Mouse (Mus musculus): ENCODE data around the gene Ccdc175.

The Ccdc175 gene

DNA sequence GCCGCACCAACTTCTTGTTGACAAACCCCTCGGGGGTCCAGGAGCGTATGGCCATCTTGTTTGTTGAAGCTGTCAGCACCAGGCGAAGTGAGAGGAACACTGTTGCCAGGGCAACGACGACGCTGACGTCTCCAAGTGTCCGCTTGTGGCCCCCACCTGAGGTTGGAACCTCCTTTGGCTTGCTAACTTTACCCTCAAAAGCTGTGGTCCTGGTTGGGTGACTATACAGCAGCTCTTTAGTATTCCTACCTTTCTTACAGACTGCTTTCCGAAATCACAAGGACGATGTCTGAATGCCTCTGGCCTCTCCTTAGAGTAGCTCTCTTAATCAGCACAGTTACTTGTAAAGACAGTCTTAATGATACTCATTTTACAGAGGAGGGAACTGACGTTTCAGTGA lies at the start of gene Ccdc175:
Gene Ccdc175, minus strand, starts transcription at position 101 of the 400 bp plus-strand sequence.
- no peak for DNase-seq (ENCODE audit: low read depth, low spot score)

DNA sequence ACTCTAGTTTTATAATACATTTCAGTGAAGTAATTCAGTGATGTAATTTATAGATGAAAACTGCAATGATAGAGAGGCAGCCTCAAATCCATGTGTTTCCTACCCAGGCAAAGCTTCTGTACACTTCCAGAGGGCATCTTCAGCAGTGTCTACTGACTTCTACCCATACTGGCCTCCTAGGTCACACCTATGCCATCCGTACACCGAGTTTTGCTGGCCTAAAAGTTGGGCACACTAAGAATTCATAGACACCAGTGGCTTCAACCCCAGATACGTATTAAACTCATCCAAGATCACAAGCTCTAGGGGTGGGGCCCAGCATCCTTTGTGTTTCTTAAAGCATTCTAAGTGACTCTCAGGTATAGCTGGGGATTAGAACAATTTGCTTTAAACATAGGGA lies 49.3 kb upstream of the Ccdc175 start:
- DNase-seq (ENCODE audit: low read depth, low spot score): no peak

DNA sequence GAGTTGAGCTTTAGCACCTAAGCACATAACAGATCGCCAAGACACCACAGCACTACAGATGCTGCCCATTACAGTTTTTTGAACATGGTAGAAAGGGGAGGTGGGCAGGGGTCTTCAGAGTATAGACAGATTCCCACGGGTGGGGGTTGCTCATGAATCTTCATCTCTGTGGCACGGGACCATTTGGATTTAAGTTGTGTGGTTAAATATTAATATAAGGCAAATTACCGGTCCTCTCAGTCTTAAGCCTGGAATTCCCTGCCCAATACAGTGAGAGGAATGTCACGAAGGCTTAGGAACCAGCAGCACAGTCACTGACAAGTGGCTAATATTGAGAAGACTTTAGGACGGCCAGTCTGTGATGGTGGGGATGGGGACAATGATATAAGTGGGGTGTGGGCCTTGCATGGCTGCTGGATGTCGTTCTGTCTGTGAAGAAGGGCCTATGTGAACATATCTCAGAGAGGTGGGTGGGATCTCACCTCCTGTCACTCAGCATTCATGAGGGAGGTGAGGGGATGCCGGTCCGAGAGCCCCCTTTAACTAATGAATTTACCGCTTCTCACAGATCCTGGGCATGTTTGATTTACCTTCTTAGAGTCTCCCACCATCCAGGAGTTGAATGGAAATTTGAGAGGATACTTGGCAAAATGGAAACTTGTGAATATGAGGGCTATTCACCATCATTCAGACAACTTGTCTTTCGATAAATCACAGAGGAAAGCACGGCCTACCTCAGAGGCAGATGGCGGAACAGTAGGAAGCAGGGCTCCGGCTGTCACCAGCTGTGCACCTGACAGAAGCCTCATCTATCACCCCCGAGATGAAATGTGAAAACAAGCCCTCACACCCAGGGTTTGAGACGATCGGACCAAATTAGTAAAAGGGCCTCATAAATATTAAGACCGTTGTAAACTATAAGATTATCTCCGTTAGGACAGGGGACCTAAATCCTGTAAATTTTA lies 48.3 kb upstream of the Ccdc175 start:
- no peak for DNase-seq (ENCODE audit: low read depth, low spot score)

DNA sequence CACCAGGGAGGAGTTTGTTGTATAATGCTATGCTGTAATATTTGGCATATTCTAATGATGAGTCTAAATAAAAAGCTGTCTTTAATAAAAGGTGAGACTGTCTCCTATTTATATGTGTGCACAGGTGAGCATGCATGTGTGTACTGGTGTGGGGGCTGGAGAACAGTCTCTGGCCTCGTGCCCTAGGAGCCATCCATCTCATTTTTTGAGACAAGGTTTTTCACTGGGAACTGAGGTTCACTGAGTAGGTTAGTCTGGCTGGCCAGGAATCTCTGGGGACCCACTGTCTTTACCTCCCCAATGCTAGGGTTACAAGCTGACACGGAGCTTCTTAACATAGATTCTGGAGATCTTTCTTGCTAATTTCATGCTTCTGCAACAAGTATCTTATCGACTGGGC lies 47.3 kb upstream of the Ccdc175 start:
- DNase-seq (ENCODE audit: low read depth, low spot score): no peak

DNA sequence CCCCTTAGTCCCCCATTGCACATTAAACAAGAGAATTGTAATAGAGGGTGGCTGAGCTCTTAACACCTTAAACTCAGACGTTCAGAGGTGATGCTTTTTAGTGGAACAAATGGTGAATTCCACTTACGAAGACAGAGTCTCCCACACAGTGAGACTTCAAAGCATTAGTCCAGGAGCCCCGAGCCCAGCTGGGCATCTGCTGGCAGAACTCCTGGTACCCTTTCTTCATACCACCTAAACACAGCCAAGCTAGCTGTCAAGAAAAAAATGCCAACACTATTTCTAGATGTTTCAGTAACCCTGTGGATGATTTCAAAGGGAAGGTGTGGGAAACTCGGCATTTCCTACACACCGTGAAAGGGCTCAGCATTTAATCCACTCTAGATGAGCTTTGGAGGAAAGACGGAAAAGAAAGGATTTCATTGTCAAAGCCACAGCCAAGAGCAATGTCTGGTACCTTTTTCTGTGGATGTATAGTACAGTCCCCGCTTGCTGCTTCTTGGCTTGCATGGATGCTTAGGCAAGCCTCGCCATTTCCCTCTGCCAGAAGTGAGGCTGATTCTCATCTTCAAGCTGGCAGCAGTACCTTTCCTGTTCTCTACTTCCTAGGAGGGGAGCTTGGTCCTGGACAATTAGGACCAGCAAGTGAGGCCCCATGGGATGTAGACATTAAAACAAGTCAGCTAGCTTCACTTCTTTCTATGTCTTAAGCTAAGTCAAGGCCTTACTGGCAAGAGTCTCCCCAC lies 44.8 kb upstream of the Ccdc175 start:
- DNase-seq (ENCODE audit: low read depth, low spot score): no peak

DNA sequence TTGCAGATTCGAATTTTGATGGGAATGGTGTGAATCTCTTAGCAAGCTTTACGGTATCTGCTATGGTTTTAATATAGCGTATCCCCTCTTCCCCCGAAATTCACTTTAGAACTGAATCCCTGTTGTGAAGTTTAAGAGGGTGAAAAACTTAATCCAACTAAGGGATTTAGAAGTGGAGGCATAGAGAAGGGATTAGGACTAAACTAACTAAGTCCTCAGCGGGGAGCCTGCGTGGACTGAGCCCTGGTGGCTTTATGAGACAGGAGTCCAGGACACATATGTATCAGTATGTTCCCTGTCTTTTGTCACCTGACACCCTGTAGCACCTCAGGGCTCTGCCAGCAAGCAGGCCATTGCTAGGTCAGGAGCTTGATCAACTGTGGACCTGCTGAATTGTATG lies 42.9 kb upstream of the Ccdc175 start:
- DNase-seq (ENCODE audit: low read depth, low spot score): no peak

DNA sequence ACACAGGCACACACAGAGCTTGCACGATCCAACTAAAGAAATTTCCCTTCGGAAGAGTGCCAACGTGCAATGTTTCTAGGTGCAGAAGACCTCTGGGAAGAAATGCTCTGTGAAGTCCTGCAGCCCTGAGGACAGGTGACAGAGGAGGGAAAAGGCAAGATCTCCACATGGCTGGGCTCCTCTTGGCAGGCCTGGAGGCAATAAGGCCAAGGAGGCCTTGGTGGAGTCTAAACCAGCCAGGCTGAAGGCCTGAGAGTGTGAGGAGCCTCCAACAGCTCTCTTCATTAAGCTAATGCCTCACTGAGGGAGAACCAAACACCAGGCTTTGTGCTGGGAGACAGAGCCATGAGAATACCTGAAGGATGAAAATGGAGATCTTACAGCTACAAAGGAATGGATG lies 40.5 kb upstream of the Ccdc175 start:
- DNase-seq (ENCODE audit: low read depth, low spot score): no peak

DNA sequence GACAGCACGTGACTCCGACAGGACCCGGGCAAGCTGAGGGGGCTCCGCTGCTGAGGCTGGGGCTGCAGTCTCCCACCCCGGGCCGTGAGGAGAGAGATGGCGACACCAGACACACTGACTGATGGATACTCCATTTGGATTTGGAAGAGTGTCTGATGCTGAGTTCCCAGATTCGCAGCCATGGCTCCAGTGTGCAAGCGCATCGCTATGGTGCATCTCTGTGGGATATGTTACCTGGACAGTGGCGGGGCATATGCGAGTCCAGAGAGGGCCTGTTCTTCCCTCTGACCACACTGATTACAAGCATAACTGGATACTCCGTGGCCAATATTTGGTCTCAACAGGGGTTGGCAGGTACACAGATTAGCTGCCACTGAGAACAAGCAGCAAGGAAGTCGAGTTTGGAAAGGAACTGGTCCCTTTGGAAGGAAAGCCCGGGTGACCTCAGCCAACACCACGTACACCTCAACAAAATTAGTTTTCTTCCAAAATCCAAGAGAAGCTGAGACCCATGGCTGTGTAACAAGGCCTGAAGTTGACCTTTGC lies 38.8 kb upstream of the Ccdc175 start:
- no peak for DNase-seq (ENCODE audit: low read depth, low spot score)

DNA sequence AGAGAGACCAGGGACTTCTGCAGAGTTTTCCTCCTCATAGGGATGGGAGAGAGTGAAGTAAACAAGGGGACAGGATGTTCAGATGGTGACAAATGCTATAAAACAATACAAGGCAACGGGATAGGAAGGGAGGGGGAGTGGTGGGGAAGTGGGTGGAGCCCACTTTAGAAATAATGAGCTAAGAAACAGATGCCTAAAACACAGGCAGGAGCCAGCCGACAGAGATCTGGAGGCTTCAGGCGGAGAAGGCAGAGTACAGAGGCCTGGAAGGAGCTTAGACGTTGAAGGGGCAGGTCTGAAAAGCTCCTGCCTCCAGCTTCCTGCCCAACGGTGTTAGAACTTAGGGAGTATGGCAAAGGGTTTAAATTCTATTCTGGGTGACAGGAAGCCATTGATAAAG lies 28.7 kb upstream of the Ccdc175 start:
- no peak for DNase-seq (ENCODE audit: low read depth, low spot score)

DNA sequence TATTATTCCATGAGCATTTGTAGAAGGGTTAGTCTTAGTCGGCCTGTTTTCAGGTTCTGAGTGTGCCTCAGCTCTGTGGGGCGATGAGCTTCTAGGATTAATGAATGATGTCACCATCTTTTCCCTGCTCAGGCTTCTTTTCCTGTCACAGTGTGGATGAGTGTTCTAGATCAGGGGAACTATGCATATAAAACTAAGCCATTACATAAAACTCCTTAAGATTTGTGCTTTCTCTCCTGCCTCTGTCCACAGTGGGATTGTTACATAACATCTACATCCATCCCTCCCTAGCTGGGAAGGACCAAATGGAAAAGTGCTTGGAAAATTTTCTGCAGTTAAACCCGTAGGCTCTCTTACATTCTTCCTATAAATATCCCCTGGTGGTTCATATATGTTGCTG lies 16.0 kb upstream of the Ccdc175 start:
- DNase-seq (ENCODE audit: low read depth, low spot score): no peak

DNA sequence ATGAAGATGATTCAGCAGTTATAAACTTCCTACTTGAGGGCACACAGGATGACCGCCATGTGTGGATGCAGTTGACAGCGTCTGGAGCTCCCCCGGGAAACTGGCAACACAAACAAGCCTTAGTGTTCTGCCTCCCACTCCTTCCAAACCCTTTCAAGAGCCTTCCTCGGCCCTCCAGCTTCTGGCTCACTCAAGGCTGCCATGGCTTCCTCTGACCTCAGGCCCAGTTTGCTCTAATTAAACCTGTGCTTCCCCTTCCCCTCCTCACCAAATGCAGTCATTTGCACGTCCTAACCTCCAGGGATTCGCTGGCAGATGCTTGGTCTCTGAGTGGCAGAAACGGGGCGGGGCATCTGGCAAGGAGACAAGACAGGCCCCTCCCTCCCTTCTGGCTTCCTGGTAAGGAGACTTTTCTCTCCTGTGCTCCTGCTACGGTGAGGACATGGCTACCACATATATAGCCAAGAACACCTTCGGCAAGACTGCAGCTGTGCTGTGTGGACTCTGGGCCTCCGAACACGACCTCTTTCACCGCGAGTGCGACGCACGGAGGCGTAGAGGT lies 13.2 kb upstream of the Ccdc175 start:
- DNase-seq (ENCODE audit: low read depth, low spot score): no peak

DNA sequence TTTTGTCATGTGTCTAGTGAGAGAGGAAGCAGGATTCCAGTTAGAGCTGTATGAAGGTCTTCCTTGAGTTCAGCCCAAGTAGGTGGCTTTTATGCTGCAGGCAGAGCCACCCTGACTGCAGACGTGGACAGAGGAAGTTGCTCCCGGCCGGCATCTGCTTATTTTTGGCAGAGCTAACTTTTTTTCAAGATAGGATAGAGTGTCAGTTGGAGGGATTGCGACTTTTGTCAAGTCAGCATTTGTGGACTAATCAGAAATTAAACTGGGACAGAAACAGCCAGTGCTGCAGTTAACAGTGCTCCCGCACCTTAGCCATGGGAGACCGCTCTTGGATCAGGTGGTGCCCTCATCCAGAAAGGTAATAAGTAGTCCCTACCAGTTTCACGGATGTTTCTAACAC lies 12.6 kb upstream of the Ccdc175 start:
- no peak for DNase-seq (ENCODE audit: low read depth, low spot score)

DNA sequence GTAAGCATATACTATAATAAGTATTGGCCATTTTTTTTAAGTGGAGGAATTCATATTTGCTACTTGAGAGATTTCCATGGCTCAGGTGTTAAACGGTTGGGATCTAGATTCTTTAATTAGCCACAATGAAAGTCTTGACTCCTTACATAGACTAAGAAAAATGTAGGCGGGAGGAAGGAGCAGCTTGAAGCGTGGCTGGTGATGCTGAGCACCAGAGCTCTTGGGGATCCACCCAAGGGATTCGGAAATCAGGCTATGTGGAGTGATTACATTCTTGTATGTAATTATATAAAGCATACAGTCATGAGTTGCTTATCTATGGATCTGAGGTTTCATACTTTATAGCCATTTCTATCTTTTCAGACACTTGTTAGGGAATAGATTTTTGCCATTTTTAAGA lies 5.3 kb downstream of the Ccdc175 start:
- no peak for DNase-seq (ENCODE audit: low read depth, low spot score)

DNA sequence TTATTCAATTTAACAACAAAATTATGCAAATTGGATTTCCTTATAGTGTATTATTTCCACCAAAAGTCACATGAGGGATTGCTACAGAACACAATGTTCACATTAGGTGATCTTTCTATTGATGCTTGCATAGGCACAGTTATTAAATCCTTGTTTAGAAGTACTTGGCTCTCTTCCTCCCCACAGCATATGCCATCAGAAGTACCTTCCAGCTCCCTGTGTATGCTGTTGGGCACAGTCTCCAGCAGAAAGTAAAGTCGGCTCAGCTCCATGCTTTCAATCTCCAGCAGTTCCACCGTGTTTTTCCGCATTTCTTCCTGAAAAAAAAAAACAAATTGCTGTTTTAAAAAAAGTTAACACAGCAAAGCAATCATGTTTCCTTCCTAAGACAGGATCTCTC lies 6.5 kb downstream of the Ccdc175 start:
- no peak for DNase-seq (ENCODE audit: low read depth, low spot score)

DNA sequence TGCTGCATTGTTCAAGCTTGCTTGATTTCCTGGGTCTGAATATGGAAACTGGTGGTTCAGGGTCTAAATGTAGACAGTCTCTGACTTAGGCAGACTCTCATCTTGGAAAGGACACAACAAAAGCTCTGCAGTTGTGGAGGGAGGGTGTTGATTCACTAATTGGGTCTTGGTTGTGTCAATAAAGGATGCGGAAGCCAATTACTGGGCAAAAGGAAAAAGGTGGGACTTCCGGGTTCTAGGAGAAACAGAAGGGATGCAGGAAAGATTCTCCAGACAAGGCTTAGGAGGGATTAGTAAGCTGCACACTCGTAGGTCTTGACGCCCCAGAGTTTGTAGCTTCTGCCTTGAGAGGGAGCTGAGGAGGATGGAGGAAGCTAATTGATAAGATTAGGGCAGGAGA lies 26.4 kb downstream of the Ccdc175 start:
- DNase-seq (ENCODE audit: low read depth, low spot score): no peak

DNA sequence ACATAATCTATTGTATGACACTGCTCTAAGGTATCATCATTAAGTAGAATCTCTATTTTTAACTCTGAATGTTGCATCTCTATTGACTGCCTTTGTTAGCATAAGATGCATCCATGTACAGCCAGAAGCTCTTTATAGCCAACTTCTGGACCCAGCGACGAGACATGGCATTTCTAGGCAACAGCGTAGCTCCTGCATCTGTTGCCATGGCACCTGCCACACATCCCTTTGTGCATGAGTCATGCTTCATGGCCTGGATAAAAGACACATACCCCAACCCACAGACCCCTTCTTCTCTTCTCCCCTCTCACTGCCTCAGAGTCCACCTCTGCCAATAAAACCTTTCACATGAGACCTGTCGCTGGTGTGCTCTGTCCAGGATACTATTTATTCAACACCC lies 34.0 kb downstream of the Ccdc175 start:
- no peak for DNase-seq (ENCODE audit: low read depth, low spot score)

DNA sequence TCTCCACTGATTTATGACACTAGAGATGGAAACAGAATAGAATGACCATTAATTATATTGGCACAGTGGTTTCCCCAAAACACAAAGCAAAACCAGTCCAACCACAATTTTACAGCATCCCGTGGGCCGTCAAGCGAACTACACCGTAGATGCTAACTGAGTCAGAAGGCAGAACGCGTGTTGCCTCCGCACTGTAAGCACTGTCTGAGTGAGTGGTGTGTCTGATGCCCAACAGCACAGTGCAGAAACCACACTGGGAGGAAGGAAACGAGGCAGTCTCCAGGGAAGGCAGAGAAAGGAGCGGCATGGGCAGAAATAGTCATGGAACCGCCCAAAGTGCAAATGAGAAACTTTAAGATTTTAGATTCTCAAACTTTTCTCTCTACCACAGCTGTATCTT lies 55.6 kb downstream of the Ccdc175 start:
- DNase-seq (ENCODE audit: low read depth, low spot score): no peak

DNA sequence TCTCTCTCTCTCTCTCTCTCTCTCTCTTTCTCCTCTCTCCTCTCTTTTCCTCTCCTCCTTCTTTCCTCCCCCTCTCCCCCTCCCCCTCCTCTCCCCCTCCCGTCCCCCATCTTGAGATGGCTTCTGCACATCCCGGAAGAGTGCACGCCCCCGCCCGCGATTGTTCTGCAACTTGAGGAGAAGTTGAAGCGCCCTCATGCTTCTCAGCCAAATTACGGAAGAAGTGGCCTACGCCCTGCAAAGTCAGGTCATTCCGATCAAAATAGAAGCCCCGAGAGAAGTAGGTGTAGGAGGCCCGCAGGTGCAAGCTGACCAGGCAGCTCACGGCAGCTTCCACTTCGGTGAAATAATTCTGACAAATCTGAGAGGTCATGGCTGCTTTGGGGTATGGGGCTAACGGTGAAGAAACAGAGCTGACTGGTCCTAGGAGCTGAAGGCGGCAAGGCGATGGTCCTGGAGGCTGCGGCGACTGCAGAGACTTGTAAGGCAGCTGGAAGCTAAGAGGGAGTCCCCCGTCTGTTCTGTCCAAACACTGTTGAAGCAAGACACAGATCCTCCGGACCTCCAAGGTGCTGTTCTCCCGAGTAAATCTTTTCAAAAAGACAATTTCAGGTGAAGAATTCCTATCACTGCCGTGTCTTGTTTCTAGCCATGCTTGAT lies 69.0 kb downstream of the Ccdc175 start:
- DNase-seq (ENCODE audit: low read depth, low spot score): no peak

DNA sequence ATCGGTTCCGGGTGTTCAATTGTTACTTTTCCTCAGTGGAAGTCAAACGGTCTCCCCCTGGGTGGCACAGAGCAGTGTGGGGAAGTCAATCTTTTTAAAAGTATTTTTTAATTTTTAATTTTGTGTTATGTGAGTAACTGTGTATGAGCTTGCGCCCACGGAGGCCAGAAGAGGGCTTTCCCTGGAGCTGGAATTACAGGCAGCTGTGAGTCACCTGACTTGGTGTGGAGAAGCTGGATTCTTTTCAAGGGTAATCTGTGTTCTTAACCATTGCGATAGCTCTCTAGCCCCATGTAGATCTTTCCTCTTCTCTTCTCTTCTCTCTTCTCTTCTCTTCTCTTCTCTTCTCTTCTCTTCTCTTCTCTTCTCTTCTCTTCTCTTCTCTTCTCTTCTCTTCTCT lies 69.7 kb downstream of the Ccdc175 start:
- DNase-seq (ENCODE audit: low read depth, low spot score): no peak

DNA sequence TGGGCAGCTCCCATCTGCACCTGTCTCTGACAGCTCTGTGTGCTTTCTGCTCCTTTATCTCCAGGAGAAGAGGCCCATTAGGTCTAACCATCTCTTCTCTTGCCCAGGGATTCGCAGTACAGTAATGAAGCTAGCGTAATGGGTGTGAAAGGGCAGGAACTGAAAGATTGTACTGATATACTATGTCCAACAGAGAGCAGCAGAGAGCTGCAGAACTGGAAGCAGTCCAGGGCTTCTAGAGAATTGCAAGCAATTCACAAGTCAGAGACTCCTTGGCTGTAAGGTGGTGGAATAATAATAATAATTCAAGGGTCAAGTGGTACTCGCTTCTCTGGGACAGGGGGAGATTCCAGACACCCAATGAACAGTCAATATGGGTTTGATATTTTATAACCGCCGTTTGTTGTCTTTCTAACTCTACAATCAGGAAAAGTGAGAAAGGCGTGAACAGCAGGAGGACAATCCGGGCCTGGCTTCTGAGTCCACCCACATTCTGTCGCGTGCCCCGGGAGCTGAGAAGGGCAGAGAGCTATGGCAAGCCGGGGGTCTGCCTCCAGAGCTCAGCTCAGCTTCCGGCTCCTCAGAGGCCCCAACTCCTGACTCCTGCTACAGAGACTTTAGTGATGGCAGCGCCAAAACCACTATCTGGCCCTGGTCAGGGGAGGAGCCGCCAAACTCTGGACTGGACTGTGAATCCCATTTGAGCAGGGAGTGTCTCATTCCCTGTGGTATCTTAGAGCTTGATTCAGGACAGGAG lies 80.1 kb downstream of the Ccdc175 start:
- DNase-seq (ENCODE audit: low read depth, low spot score): peak; percentile 50

DNA sequence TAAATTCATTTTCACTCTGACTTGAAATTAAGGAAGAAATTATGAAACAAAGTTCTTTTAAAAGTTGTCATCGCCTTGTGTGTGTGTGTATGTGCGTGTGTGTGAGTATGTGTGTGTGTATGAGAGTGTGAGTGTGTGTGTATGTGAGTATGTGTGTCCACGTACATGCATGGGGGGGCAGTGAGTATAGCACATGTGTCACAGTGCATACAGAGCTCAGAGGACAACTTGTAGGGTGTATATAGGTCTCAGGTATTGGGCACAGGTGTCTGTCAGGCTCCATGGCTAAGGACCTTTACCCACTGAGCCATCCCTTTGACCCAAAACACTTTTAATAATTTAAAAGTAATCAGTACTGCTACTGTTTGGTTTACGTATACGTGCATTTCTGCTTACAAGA lies 80.8 kb downstream of the Ccdc175 start:
- no peak for DNase-seq (ENCODE audit: low read depth, low spot score)

Measured in CD4-positive helper T cell, adult 2 months (primary cell).